Mouse (Mus musculus) common myeloid progenitor, adult 5-6 weeks (primary cell): ENCODE data around the gene Gm48552. TPM values are rescaled to one million over a fixed set of nuclear protein-coding genes. Genes with fewer than 3 reads are reported as not detected.

ENCODE experiments used
- ATAC-seq: replicated peaks from 2 replicates; pipeline ENCODE4 v1.8.0; 2016; ENCODE audit warnings: low read depth, mild to moderate bottlenecking, moderate TSS enrichment, inconsistent platforms; ENCODE audit not compliant: poor library complexity, severe bottlenecking
- total RNA-seq: library from RNA; stranded (forward); fragments of 200-1000, 187-1606 nt; gene quantifications from 2 replicates; pipeline ENCODE4 v1.2.3, GENCODE M21; 2017

Gene Gm48552
- total RNA-seq, 1 experiment from 2014 or later = not detected

- ATAC-seq = peak; percentile 50
Measured at GRCm38 (mm10) chr10:81358841-81359240, 30.0 kb upstream of the Gm48552 start.

- no peak for ATAC-seq
Measured at GRCm38 (mm10) chr10:81360721-81361120, 28.1 kb upstream of the Gm48552 start.

- no peak for ATAC-seq
Measured at GRCm38 (mm10) chr10:81362336-81362949, 26.4 kb upstream of the Gm48552 start.

GRCm38 (mm10) chr10:81363436-81364346 lies 25.1 kb upstream of the Gm48552 start:
- no peak for ATAC-seq

- no peak for ATAC-seq
Measured at GRCm38 (mm10) chr10:81364666-81365065, 24.1 kb upstream of the Gm48552 start.

- no peak for ATAC-seq
Measured at GRCm38 (mm10) chr10:81365073-81365472, 23.7 kb upstream of the Gm48552 start.

- ATAC-seq = peak; percentile 29
Measured at GRCm38 (mm10) chr10:81365672-81366476, 22.9 kb upstream of the Gm48552 start, which contains the start of gene 4930404N11Rik. TSS of gene 4930404N11Rik (minus strand) at chr10:81365816.

GRCm38 (mm10) chr10:81366477-81367206 lies 22.2 kb upstream of the Gm48552 start:
- ATAC-seq = no peak

GRCm38 (mm10) chr10:81367207-81367495 lies 21.7 kb upstream of the Gm48552 start:
- no peak for ATAC-seq

- ATAC-seq = no peak
Measured at GRCm38 (mm10) chr10:81375322-81375721, 13.5 kb upstream of the Gm48552 start.

GRCm38 (mm10) chr10:81376561-81377361 lies 12.0 kb upstream of the Gm48552 start:
- ATAC-seq = no peak

GRCm38 (mm10) chr10:81377362-81377664 lies 11.5 kb upstream of the Gm48552 start:
- no peak for ATAC-seq

- ATAC-seq = no peak
Measured at GRCm38 (mm10) chr10:81377793-81378552, 10.8 kb upstream of the Gm48552 start, which contains the start of gene Fzr1. TSS of gene Fzr1 (minus strand) at chr10:81378516.

- peak; percentile 74 for ATAC-seq
Measured at GRCm38 (mm10) chr10:81378553-81379182, 10.1 kb upstream of the Gm48552 start.

- ATAC-seq = no peak
Measured at GRCm38 (mm10) chr10:81379183-81379553, 9.6 kb upstream of the Gm48552 start.

GRCm38 (mm10) chr10:81379809-81380378 lies 8.9 kb upstream of the Gm48552 start:
- ATAC-seq = no peak

- peak; percentile 57 for ATAC-seq
Measured at GRCm38 (mm10) chr10:81382039-81382438, 6.8 kb upstream of the Gm48552 start.
